Mouse (Mus musculus): ENCODE data around the gene Dnase1. TPM values are rescaled to one million over a fixed set of nuclear protein-coding genes. Genes with fewer than 3 reads are reported as not detected.

The Dnase1 gene
- 0.21 and 0.25 TPM in 2 replicates for polyA plus RNA-seq (2012; rRNA removed)

DNA sequence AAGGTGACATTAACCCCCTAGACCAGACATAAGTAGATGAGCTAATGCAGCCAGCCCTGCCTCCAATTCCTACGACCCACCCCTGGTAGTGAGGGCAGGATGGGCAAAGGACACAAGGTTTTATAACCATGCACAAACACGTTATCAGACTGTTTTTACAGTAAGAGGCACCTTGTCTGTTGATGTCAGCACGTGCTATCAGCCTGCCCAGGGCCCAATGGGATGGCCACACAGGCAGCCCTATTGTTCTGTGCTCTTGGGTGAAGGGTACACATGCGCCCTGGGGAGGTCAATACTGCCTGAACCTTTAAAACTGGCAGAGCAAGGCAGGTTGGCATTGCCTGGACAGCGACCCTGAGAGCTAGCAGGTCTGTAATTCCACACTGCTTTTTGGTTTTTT lies at the start of gene Dnase1:
Gene Dnase1, plus strand, starts transcription at position 136 of the 400 bp plus-strand sequence.

DNA sequence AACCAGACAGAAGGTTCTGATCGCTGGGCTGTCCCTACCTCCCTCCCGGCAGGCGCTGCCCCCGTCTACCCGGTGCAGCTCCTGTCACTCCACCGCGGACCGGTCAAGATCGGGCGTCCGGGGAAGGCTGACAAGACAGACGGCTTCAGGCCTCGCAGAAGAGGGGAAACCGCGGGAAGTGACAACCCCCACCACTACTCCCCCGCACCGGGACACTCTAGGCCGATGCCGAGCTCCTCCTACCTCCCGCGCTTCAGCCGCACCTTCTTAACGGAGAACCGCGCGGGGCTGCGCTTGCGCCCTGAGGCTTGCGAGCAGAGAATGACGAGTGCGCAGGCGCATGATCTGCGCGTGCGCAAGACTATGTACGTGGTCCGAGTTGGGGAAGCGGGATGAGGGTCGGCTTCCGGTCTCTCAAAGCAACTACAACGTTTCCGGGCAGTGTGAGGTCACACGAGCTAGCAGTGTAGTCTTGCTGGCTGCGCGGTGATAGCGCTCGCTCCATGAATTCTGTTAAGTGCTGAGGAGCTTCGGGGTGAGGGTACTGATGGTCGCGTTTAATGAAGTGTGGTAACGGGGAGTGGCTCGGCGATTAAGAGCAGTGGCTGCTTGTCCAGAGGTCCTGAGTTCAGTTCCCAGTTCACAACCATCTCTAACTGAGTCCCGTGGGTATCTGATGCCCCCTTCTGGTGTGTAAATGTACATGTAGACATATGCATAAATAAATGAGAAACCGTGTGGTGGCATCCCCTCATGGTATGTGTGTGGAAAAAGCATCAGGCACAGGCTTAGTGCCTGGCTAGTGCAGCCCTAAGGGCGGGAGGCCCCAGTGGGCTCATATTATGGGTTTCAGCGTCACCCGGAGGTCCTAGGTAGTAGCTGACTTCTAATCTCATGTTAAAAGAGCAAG lies 33.0 kb upstream of the Dnase1 start, which contains the start of gene Slx4:
Gene Slx4, minus strand, starts transcription at position 282 of the 910 bp plus-strand sequence.

DNA sequence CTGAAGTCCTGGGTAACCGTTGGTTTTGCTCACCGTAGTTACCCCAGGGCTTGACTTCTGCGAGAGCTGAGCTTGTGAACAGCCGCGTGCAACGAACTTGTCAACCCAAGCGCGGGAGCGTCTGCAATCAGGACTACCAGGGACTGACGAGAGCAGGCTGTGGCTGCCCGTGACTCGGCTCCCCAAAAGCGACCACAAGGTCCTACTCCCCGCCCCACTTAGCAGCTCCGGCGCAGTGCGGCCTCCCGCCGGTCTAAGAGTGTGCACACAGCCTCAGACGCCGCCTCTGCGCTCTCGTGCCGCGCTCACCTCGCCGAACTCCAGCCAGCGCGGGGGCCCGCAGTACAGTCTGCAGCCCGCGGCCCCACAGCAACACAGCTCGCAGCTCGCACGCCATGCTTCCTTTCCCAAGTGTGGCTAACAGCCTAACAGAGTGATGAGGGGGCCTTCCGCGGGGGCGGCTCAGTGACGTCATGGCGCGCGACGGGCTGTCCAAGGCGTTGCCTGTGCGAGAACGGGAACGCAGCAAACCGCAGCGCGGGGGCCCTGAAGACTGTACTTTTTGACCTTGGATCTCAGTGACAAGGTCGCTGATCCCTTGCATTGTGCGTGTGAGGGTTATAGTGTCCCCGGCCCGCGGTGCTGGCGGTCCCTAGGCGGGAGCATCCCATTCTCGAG lies 40.8 kb downstream of the Dnase1 start, which contains the start of gene Trap1:
Gene Trap1, minus strand, starts transcription at position 444 of the 678 bp plus-strand sequence.

Other genes starting within 250 kb of the Dnase1 start
- not detected in 2 replicates for gene Olfr15, start 206.1 kb upstream of the Dnase1 start, polyA plus RNA-seq (2012; rRNA removed)
- gene Zfp174, start 189.7 kb upstream of the Dnase1 start, polyA plus RNA-seq (2012; rRNA removed), result 1.4 and 2.0 TPM in 2 replicates
- gene Naa60, start 164.6 kb upstream of the Dnase1 start, polyA plus RNA-seq (2012; rRNA removed), result 56.7 and 67.1 TPM in 2 replicates
- 2.3 and 2.6 TPM in 2 replicates for gene Zfp597, start 152.4 kb upstream of the Dnase1 start, polyA plus RNA-seq (2012; rRNA removed)
- gene Gm20695, start 152.3 kb upstream of the Dnase1 start, polyA plus RNA-seq (2012; rRNA removed), result not detected in 2 replicates
- gene 1700037C18Rik, start 128.3 kb upstream of the Dnase1 start, polyA plus RNA-seq (2012; rRNA removed), result 18.9 and 19.0 TPM in 2 replicates
- 7.5 and 10.2 TPM in 2 replicates for gene Cluap1, start 128.1 kb upstream of the Dnase1 start, polyA plus RNA-seq (2012; rRNA removed)
- 6.5 and 8.0 TPM in 2 replicates for gene Nlrc3, start 60.3 kb upstream of the Dnase1 start, polyA plus RNA-seq (2012; rRNA removed)
- gene Slx4, start 33.2 kb upstream of the Dnase1 start, polyA plus RNA-seq (2012; rRNA removed), result 24.4 and 27.5 TPM in 2 replicates
- gene Trap1, start 40.9 kb downstream of the Dnase1 start, polyA plus RNA-seq (2012; rRNA removed), result 109 and 128 TPM in 2 replicates
- gene Crebbp, start 177.1 kb downstream of the Dnase1 start, polyA plus RNA-seq (2012; rRNA removed), result 22.1 and 30.1 TPM in 2 replicates

Measured in ovary, adult 2 months (tissue).